Mouse (Mus musculus): ENCODE results near the gene Adm. TPM values are rescaled to one million over a fixed set of nuclear protein-coding genes. Genes with fewer than 3 reads are reported as not detected.
"Not testable (repeated sequence)": the region's sequence is repeated elsewhere in the genome, so short reads cannot be mapped to it uniquely, and the experiment has no call there.

The Adm gene
- polyA plus RNA-seq, 1 experiment from 2014 or later = 4.9 TPM

DNA sequence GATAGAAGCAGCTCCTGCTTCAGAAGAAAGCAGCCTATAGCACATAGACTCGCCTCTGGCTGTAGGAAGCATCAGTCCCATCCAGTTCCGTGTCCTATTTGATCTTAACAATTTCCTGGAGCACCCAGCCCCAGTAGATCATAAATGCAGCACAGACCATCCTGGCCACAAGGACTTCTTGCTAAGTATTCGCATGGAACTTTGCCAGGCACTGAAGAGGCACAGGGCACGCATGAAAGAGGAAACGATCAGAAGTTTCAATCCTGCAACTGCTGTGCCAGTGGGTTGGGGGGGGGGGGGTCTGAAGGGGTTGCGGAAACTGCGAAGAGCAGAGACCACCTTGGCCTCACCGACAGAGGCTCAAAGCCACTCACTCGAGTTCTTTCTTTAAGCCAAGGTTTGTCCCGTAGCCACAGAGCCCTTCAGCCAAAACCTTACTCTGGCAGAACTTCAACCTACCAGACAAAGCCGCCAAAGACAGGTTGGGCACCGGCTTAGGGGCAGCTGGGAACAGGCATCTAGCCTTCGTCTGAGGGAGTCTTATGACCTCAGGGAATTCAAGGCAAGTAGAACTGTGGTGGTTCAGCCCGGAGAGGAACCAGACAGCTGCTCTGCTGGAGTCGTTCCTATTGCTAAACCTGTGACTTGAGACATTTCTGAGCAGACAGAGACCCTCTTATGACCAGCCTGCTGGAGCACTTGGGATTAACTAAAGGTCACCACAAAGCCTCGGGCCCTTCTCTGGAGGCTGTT lies 3.9 kb downstream of the Adm start:
- Histone ChIP-seq H3K27ac (no peak overlapping the region), H3K36me3 (ENCODE audit: poor library complexity, severe bottlenecking) (no peaks in the 10 kb centered on the region), H3K4me1 (peaks cover 40% of the 10 kb centered on the region), H3K27me3 (peaks cover 61% of the 10 kb centered on the region), H3K9me3 (replicated peaks) (no peaks in the 10 kb centered on the region), H3K9ac (no peak overlapping the region), H3K4me3 (no peak overlapping the region), H3K4me2 (no peak overlapping the region)
- ATAC-seq = no peak
- WGBS = 77% methylated on average over 16 of the region's 16 CpGs

DNA sequence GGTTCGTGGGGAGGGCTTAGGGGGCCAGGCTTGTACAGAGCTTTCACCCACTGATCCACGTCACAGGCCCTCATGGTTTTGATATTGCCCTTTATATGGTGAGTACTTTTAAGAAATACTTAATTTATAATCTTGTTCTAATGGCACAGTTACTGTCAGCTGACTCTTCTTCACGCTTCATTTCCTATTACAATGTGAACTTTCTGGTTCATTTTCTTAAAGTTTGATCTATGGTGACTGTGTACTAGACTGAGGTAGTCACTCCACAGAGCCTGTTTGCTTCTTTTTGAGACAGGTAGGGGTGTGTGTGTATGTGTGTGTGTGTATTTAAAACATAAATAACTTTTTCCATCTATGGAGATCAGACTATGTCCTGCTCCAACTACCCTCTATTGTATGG lies 8.5 kb downstream of the Adm start:
- no peaks in the 10 kb centered on the region for H3K9me3 ChIP-seq (replicated peaks)
- no peaks in the 10 kb centered on the region for H3K36me3 ChIP-seq (ENCODE audit: poor library complexity, severe bottlenecking)
- no peak overlapping the region for H3K9ac ChIP-seq
- peaks cover 20% of the 10 kb centered on the region for H3K27me3 ChIP-seq
- no peak overlapping the region for H3K4me3 ChIP-seq
- no peak for ATAC-seq
- H3K27ac ChIP-seq = no peak overlapping the region
- H3K4me2 ChIP-seq = no peak overlapping the region
- peaks cover 10% of the 10 kb centered on the region; the same call in 1 of the 2 replicates for H3K4me1 ChIP-seq
- WGBS = 82% methylated on average over 3 of the region's 3 CpGs

DNA sequence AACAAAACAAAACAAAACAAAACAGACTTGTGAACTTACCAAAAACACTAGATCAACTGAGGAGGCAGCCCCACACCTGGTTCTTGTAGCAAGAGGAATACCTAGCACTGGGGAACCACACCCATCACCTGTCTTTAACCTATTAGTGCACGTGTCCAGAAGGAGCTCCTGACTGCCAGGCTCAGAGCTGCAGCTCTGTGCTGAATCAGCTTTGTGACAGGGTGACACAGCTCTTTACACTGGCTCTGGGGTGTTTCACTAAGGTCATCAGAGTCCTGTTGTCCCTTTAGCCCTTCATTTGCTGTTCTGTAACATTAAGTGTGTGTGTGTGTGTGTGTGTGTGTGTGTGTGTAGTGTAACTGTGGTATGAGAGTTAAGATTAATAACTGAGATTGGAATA lies 9.1 kb downstream of the Adm start:
- H3K27me3 ChIP-seq = peaks cover 14% of the 10 kb centered on the region
- H3K4me1 ChIP-seq = peaks cover 10% of the 10 kb centered on the region; the same call in 1 of the 2 replicates
- 47% methylated on average over 1 of the region's 1 CpGs for WGBS
- ATAC-seq = no peak
- no peak overlapping the region for H3K9ac ChIP-seq
- H3K9me3 ChIP-seq (replicated peaks) = no peaks in the 10 kb centered on the region
- H3K4me2 ChIP-seq = no peak overlapping the region
- H3K27ac ChIP-seq = no peak overlapping the region
- H3K36me3 ChIP-seq (ENCODE audit: poor library complexity, severe bottlenecking) = no peaks in the 10 kb centered on the region
- H3K4me3 ChIP-seq = no peak overlapping the region

DNA sequence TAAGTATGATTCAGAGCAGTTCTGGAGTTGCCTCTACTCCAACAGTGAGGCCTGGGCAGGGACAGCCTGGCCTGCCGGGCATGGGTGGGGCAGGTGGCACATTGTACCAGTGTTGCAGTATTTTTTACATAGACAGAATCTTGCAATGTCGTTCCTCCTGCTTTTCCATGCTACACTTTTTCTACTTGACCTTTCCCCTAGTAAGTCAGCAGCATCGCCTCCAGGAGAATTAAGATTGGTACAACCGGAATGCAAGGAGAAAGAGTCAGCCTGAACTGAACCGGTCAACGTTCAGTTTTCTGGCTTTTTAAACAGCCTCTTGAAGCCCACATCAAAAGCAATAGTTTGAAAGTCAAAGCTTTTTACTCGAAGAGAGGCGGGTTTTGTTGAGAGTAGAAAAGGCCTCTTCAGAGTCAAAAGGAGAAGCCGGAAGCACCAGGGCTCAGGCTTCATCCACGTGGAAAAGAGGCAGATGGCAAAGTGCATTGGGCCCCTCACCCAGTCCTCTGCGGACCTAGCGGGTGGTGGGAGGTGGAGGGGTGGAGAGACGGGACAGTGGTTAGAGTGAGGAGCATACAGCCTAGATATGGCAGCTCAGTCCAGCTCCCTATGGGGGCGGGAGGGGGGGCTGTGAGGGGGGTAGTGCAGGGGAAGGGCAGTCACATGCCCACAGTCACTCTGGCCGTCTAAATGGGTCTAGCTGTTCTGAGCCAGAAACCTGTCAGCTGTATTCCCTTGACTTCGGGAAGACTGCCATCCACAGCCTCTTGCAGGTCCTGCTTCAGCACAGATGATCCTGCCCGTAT lies 11.0 kb downstream of the Adm start:
- 30% methylated on average over 17 of the region's 17 CpGs for WGBS
- H3K36me3 ChIP-seq (ENCODE audit: poor library complexity, severe bottlenecking) = no peaks in the 10 kb centered on the region
- H3K4me3 ChIP-seq = no peak overlapping the region
- H3K9ac ChIP-seq = no peak overlapping the region
- H3K4me2 ChIP-seq = no peak overlapping the region
- H3K27me3 ChIP-seq = 0 out of 2 replicates have a peak, but pooled peaks cover 2% of the 10 kb centered on the region
- no peaks in the 10 kb centered on the region for H3K9me3 ChIP-seq (replicated peaks)
- no peak for ATAC-seq
- H3K27ac ChIP-seq = no peak overlapping the region
- peaks cover 13% of the 10 kb centered on the region for H3K4me1 ChIP-seq

DNA sequence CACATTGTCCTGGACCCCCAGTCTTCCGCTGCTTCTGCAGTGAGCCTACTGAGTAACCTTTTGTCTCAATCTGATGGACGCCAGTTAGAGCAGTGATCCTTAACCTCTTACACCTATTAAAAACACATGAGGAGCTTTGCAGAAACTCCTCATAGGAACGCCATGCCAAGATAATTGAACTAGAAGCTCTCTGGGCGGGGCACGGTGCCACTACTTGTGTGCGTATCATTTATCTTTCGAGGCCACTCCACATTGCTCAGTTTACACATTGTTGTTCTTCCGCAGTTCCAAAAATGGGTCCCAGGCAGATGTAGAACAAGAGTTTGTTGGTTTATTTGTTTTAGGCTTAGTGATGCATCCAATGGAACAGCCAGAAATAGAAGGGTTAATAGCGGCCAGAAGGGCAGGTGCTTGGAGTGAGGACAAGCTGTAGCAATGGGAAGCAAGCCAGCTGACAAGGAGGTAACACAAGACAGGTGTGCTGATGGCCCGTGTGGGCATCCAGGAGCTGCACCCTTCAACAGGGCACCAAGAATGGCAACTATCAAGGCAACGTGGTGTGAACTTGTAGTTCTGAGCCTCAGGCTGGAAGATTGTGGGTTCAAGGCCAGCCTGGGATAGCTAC lies 11.9 kb downstream of the Adm start:
- no peaks in the 10 kb centered on the region for H3K36me3 ChIP-seq (ENCODE audit: poor library complexity, severe bottlenecking)
- no peak overlapping the region for H3K4me2 ChIP-seq
- H3K4me1 ChIP-seq = peaks cover 13% of the 10 kb centered on the region
- H3K9ac ChIP-seq = no peak overlapping the region
- no peak overlapping the region for H3K27ac ChIP-seq
- no peaks in the 10 kb centered on the region for H3K9me3 ChIP-seq (replicated peaks)
- no peak for ATAC-seq
- WGBS = 88% methylated on average over 11 of the region's 11 CpGs
- 0 out of 2 replicates have a peak, but pooled peaks cover 2% of the 10 kb centered on the region for H3K27me3 ChIP-seq
- no peak overlapping the region for H3K4me3 ChIP-seq

DNA sequence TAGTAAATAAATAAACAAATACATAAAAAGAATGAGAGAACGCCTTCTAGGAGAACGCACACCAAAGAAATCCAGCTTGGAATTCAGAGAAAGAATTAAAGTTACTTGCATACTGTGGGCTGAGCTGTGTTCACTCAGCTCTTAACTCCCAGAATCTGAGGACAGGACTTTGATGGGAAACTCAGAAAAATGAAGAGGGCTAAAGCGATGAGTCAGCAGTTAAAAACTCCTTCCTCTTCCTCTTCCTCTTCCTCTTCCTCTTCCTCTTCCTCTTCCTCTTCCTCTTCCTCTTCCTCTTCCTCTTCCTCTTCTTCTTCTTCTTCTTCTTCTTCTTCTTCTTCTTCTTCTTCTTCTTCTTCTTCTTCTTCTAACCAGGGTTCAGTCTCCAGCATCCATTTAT lies 12.5 kb downstream of the Adm start:
- H3K4me3 ChIP-seq; H3K27ac ChIP-seq; H3K9me3 ChIP-seq (replicated peaks); H3K9ac ChIP-seq; H3K27me3 ChIP-seq; H3K4me2 ChIP-seq; H3K36me3 ChIP-seq (ENCODE audit: poor library complexity, severe bottlenecking); ATAC-seq: not testable (repeated sequence)
- WGBS = 94% methylated on average over 3 of the region's 3 CpGs
- H3K4me1 ChIP-seq = peaks cover 13% of the 10 kb centered on the region

DNA sequence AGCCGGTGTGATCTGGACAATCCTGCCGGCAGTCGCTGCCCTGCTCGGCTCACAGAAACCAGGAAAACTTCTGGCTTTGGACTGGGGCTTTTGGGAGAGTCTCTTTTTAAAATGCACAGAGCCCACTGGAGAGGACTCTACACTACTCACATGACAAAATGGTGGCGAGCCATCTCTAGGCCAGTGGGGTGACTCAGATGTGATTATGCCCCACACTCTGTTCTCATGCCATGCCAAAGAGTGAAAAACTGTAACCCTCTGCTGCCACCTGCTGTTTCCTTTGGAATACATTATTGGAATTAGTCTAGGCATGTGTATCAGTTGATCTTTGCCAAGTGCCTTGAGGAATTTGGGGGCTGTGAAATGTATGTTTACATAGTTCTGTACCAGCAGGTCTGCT lies 17.9 kb downstream of the Adm start:
- H3K9ac ChIP-seq = no peak overlapping the region
- H3K9me3 ChIP-seq (replicated peaks) = peaks cover 7% of the 10 kb centered on the region
- H3K36me3 ChIP-seq (ENCODE audit: poor library complexity, severe bottlenecking) = no peaks in the 10 kb centered on the region
- no peak overlapping the region for H3K27ac ChIP-seq
- H3K4me1 ChIP-seq = peaks cover 3% of the 10 kb centered on the region; the same call in 1 of the 2 replicates
- ATAC-seq = peak; percentile 51
- H3K27me3 ChIP-seq = no peaks in the 10 kb centered on the region
- no peak overlapping the region for H3K4me3 ChIP-seq
- no peak overlapping the region for H3K4me2 ChIP-seq
- 70% methylated on average over 5 of the region's 5 CpGs for WGBS

DNA sequence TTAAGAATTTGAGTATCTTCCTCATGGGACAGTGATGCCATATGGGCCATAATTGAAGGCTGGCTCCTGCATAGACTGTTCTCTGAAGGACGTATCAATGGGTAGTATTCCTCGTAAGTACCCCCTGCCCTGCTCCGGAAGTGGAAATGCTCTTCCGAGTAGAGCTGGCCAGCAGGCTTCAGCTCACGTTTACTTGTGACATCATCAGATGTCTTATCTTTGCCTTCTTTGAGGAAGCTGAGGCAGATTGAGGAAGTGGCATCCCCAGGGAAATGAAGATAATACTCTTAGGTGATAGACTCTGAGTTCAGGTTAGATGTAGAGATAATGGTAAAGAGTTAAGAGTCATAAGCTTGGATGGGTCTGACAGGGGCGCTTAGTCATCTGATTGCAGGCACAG lies 18.4 kb downstream of the Adm start:
- Histone ChIP-seq H3K4me2 (no peak overlapping the region), H3K4me1 (peaks cover 3% of the 10 kb centered on the region; the same call in 1 of the 2 replicates), H3K9me3 (replicated peaks) (peaks cover 7% of the 10 kb centered on the region), H3K9ac (no peak overlapping the region), H3K4me3 (no peak overlapping the region), H3K27me3 (no peaks in the 10 kb centered on the region), H3K27ac (no peak overlapping the region), H3K36me3 (ENCODE audit: poor library complexity, severe bottlenecking) (no peaks in the 10 kb centered on the region)
- 89% methylated on average over 6 of the region's 6 CpGs for WGBS
- ATAC-seq = no peak

DNA sequence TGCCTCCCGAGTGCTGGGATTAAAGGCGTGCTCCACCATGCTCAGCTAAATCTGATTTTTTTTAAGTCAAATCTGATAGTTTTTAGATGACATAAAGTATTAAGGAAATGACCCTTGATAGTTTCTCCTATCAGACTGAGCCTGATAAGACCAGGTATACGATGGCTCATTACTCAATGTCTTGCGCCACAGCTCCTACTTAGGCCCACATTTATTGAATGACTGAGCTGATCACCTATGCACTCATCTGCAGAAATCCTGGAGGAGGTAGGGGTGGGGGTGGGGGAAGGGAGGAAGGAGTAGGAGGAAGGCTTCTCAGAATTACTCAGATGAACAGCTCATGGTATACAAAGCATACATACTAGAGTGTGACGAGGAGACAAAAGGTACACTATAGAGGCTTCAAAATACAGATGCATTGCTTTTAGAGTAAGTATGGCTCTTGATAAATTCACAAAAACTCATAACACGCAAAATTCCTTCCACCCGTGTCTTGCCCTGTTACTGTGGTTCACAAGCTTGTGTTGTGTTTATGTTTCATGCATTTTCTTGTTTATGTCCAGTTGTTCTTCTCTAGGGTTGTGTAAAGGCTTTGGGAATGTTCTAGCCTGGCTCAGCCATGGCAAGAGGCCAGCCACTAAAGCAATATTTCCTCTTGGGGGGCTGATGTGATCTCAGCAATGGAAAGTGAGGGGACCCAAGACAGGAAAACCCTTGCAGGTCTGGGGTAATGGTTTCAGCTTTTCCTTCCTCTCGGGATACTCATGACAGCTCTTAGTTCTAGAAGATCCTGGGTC lies 19.3 kb downstream of the Adm start:
- Histone ChIP-seq H3K4me1 (peaks cover 3% of the 10 kb centered on the region; the same call in 1 of the 2 replicates), H3K9me3 (replicated peaks) (peaks cover 7% of the 10 kb centered on the region), H3K9ac (no peak overlapping the region), H3K4me3 (no peak overlapping the region), H3K36me3 (ENCODE audit: poor library complexity, severe bottlenecking) (no peaks in the 10 kb centered on the region), H3K27ac (no peak overlapping the region), H3K27me3 (no peaks in the 10 kb centered on the region), H3K4me2 (no peak overlapping the region)
- 88% methylated on average over 8 of the region's 8 CpGs for whole genome bisulfite sequencing
- ATAC-seq = no peak

DNA sequence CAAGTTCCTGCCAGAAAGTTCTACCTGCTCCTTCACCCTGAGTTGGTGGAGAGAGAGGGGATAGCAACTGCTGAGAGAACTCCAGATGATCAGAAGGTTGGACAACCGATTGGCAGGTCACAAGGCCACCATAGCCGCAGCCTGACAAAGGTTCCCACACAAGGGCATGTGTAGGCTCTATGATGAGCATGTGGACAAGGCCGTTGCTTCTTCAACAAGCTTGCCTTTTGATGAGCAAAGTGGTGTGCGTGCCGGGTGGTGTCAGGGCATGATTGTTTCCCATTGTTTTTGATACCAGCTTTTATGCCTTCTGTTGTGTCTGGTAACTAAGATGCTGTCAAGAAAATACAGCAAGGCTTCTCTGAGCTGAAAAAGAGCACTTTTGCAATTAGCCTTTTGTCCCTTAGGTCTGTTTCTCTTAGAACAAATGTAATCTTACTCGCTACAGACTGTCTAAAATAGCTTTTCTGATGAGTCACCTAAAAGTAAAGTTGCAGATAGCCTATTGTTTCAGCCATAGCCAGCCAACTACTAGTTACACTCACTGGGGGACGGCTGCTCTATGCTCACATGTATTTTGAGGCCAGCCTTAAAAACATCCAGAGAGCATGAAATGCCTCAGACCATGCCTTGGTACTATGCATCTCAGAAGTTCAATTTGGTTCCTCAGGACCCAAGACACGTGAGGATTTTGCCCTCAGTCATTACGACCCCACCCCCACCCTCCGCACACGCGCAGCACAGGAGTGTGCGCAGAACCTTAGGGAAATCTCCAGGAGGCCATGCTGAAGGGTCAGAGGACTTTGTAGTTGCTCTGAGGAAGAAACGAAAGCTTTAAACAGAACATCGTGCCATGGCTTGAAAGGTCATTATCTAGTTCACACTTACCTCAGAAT lies 20.3 kb downstream of the Adm start:
- Histone ChIP-seq H3K4me1 (no peaks in the 10 kb centered on the region), H3K27ac (no peak overlapping the region)

More for the DNA sequence above, 20.3 kb downstream of the Adm start:
- Histone ChIP-seq H3K4me2 (no peak overlapping the region), H3K9me3 (replicated peaks) (peaks cover 7% of the 10 kb centered on the region), H3K27me3 (no peaks in the 10 kb centered on the region), H3K36me3 (ENCODE audit: poor library complexity, severe bottlenecking) (no peaks in the 10 kb centered on the region), H3K9ac (no peak overlapping the region), H3K4me3 (no peak overlapping the region)
- ATAC-seq = no peak
- WGBS = 83% methylated on average over 15 of the region's 15 CpGs
